Mouse (Mus musculus) liver, embryonic 15.5 days (tissue): Measurements from ENCODE around the gene Zdhhc14. TPM values are rescaled to one million over a fixed set of nuclear protein-coding genes. Genes with fewer than 3 reads are reported as not detected.

ENCODE experiments used
- ATAC-seq: fragments of 200-750 bp; cut with Nextera tagmentation; 2 replicates; pipeline ENCODE4 v1.8.0; 2017; ENCODE audit warnings: moderate number of reproducible peaks, mild to moderate bottlenecking, moderate library complexity; ENCODE audit not compliant: insufficient read depth
- H3K27ac ChIP-seq: fragments of 300-500 bp; sonication (generic); replicated peaks from 2 replicates; pipeline ENCODE4 v1.5.1; 2015; ENCODE audit warnings: mild to moderate bottlenecking, inconsistent platforms
- H3K27me3 ChIP-seq: fragments of 300-500 bp; sonication (generic); 2 replicates; pipeline ENCODE4 v1.6.1; 2015; ENCODE audit warnings: mild to moderate bottlenecking, inconsistent platforms
- H3K36me3 ChIP-seq: fragments of 300-500 bp; sonication (generic); replicated peaks from 2 replicates; pipeline ENCODE4 v1.6.1; 2015; ENCODE audit warnings: moderate library complexity, mild to moderate bottlenecking, inconsistent platforms
- H3K4me1 ChIP-seq: fragments of 300-500 bp; sonication (generic); replicated peaks from 2 replicates; pipeline ENCODE4 v1.6.1; 2015; ENCODE audit warnings: inconsistent platforms
- H3K4me2 ChIP-seq: fragments of 300-500 bp; sonication (generic); 2 replicates; pipeline ENCODE4 v1.6.1; 2015; ENCODE audit warnings: moderate library complexity, mild to moderate bottlenecking, inconsistent platforms
- H3K4me3 ChIP-seq: fragments of 300-500 bp; sonication (generic); replicated peaks from 2 replicates; pipeline ENCODE4 v1.5.1; 2015; ENCODE audit warnings: mild to moderate bottlenecking, inconsistent platforms
- H3K9ac ChIP-seq: fragments of 300-500 bp; sonication (generic); 2 replicates; pipeline ENCODE4 v1.6.1; 2015; ENCODE audit warnings: moderate library complexity, mild to moderate bottlenecking, inconsistent platforms
- H3K9me3 ChIP-seq: fragments of 300-500 bp; sonication (generic); replicated peaks from 2 replicates; pipeline ENCODE4 v1.6.1; 2016; ENCODE audit warnings: inconsistent platforms
- WGBS: fragments of 180-500 bp; shearing (Covaris S2); methylation state at CpG from one replicate; pipeline ENCODE4 v1.1.7; 2015; ENCODE audit warnings: mixed read lengths; ENCODE audit not compliant: insufficient replicate concordance; 5-methylcytosine and 5-hydroxymethylcytosine counted together
- polyA plus RNA-seq: library from polyadenylated mRNA; unstranded; fragments of >200 nt; fragmentation: Nextera tagmentation; extraction: Ambion mirVana; gene quantifications from 2 replicates; pipeline ENCODE4 v1.2.1, GENCODE M21; 2015

The Zdhhc14 gene
- polyA plus RNA-seq: 6.9 and 8.8 TPM in 2 replicates

- WGBS: under 1% methylated on average over 70 of the region's 70 CpGs
- Histone ChIP-seq H3K4me2 (peak within 1 kb of the TSS; percentile 97), H3K36me3 (peaks cover 17% of the 10 kb centered on the region), H3K9ac (peak within 1 kb of the TSS; percentile 95), H3K27ac (peak within 1 kb of the TSS; percentile 99), H3K9me3 (no peaks in the 10 kb centered on the region), H3K4me1 (peaks cover 45% of the 10 kb centered on the region), H3K4me3 (peak within 1 kb of the TSS; percentile 87), H3K27me3 (peaks cover 5% of the 10 kb centered on the region; the same call in 1 of the 2 replicates)
- peak; percentile 91 for ATAC-seq
Observed at GRCm38 (mm10) chr17:5491801-5492745, at the start of gene Zdhhc14. Gene Zdhhc14, plus strand, starts transcription at chr17:5492557.

GRCm38 (mm10) chr17:5443260-5443659 is 49.1 kb upstream of the Zdhhc14 start:
- no peak overlapping the region for H3K4me2 ChIP-seq
- peaks cover 21% of the 10 kb centered on the region for H3K4me1 ChIP-seq
- no peaks in the 10 kb centered on the region for H3K36me3 ChIP-seq
- 49% methylated on average over 3 of the region's 3 CpGs for WGBS
- no peak overlapping the region for H3K9ac ChIP-seq
- ATAC-seq: no peak
- H3K9me3 ChIP-seq: no peaks in the 10 kb centered on the region
- H3K27ac ChIP-seq: no peak overlapping the region
- H3K27me3 ChIP-seq: peaks cover 27% of the 10 kb centered on the region
- no peak overlapping the region for H3K4me3 ChIP-seq

GRCm38 (mm10) chr17:5443751-5444150 is 48.6 kb upstream of the Zdhhc14 start:
- Histone ChIP-seq H3K9me3 (no peaks in the 10 kb centered on the region), H3K27ac (no peak overlapping the region), H3K9ac (no peak overlapping the region), H3K4me2 (no peak overlapping the region), H3K36me3 (no peaks in the 10 kb centered on the region), H3K4me1 (peaks cover 19% of the 10 kb centered on the region), H3K4me3 (no peak overlapping the region), H3K27me3 (peaks cover 32% of the 10 kb centered on the region)
- WGBS: 55% methylated on average over 5 of the region's 5 CpGs
- no peak for ATAC-seq

GRCm38 (mm10) chr17:5453657-5454056 is 38.7 kb upstream of the Zdhhc14 start:
- peaks cover 43% of the 10 kb centered on the region for H3K27me3 ChIP-seq
- no peaks in the 10 kb centered on the region for H3K9me3 ChIP-seq
- H3K4me3 ChIP-seq: no peak overlapping the region
- H3K36me3 ChIP-seq: no peaks in the 10 kb centered on the region
- no peaks in the 10 kb centered on the region for H3K4me1 ChIP-seq
- no peak overlapping the region for H3K9ac ChIP-seq
- H3K27ac ChIP-seq: no peak overlapping the region
- 57% methylated on average over 4 of the region's 4 CpGs for WGBS
- H3K4me2 ChIP-seq: no peak overlapping the region
- no peak for ATAC-seq

GRCm38 (mm10) chr17:5463912-5464311 is 28.4 kb upstream of the Zdhhc14 start:
- ATAC-seq: no peak

GRCm38 (mm10) chr17:5466736-5467135 is 25.6 kb upstream of the Zdhhc14 start:
- no peak overlapping the region for H3K4me3 ChIP-seq
- H3K9me3 ChIP-seq: no peaks in the 10 kb centered on the region
- no peaks in the 10 kb centered on the region for H3K36me3 ChIP-seq
- 69% methylated on average over 8 of the region's 8 CpGs for WGBS
- H3K4me2 ChIP-seq: no peak overlapping the region
- no peak overlapping the region for H3K27ac ChIP-seq
- peaks cover 15% of the 10 kb centered on the region for H3K27me3 ChIP-seq
- no peak overlapping the region for H3K9ac ChIP-seq
- H3K4me1 ChIP-seq: no peaks in the 10 kb centered on the region
- ATAC-seq: no peak

More at GRCm38 (mm10) chr17:5463912-5464311, 28.4 kb upstream of the Zdhhc14 start:
- 80% methylated on average over 2 of the region's 2 CpGs for WGBS
- no peak overlapping the region for H3K4me3 ChIP-seq
- peaks cover 26% of the 10 kb centered on the region for H3K27me3 ChIP-seq
- no peak overlapping the region for H3K27ac ChIP-seq
- H3K9ac ChIP-seq: no peak overlapping the region
- no peaks in the 10 kb centered on the region for H3K36me3 ChIP-seq
- H3K4me1 ChIP-seq: no peaks in the 10 kb centered on the region
- H3K4me2 ChIP-seq: no peak overlapping the region
- H3K9me3 ChIP-seq: no peaks in the 10 kb centered on the region

GRCm38 (mm10) chr17:5467177-5467576 is 25.2 kb upstream of the Zdhhc14 start:
- H3K9ac ChIP-seq: no peak overlapping the region
- no peak overlapping the region for H3K4me3 ChIP-seq
- H3K4me1 ChIP-seq: no peaks in the 10 kb centered on the region
- no peak overlapping the region for H3K27ac ChIP-seq
- H3K9me3 ChIP-seq: no peaks in the 10 kb centered on the region
- 40% methylated on average over 4 of the region's 4 CpGs for WGBS
- H3K36me3 ChIP-seq: no peaks in the 10 kb centered on the region
- no peak overlapping the region for H3K4me2 ChIP-seq
- H3K27me3 ChIP-seq: peaks cover 15% of the 10 kb centered on the region
- no peak for ATAC-seq

- Histone ChIP-seq H3K9me3 (no peaks in the 10 kb centered on the region), H3K27me3 (peaks cover 11% of the 10 kb centered on the region), H3K27ac (no peak overlapping the region), H3K4me2 (no peak overlapping the region), H3K4me3 (no peak overlapping the region), H3K36me3 (no peaks in the 10 kb centered on the region), H3K4me1 (peaks cover 7% of the 10 kb centered on the region; the same call in 1 of the 2 replicates), H3K9ac (no peak overlapping the region)
- WGBS: 27% methylated on average over 3 of the region's 3 CpGs
- ATAC-seq: peak; percentile 42; the same call in 1 of the 2 replicates
Observed at GRCm38 (mm10) chr17:5472268-5472667, 20.1 kb upstream of the Zdhhc14 start.

- Histone ChIP-seq H3K4me3 (no peak overlapping the region), H3K27ac (no peak overlapping the region), H3K36me3 (no peaks in the 10 kb centered on the region), H3K9me3 (no peaks in the 10 kb centered on the region), H3K27me3 (peaks cover 11% of the 10 kb centered on the region), H3K9ac (no peak overlapping the region), H3K4me2 (no peak overlapping the region), H3K4me1 (peaks cover 7% of the 10 kb centered on the region; the same call in 1 of the 2 replicates)
- ATAC-seq: no peak
- 37% methylated on average over 14 of the region's 14 CpGs for WGBS
Observed at GRCm38 (mm10) chr17:5475960-5476725, 16.2 kb upstream of the Zdhhc14 start.

- no peak overlapping the region for H3K27ac ChIP-seq
- H3K4me2 ChIP-seq: no peak overlapping the region
- no peak for ATAC-seq
- no peaks in the 10 kb centered on the region for H3K9me3 ChIP-seq
- no peak overlapping the region for H3K9ac ChIP-seq
- no peak overlapping the region for H3K4me3 ChIP-seq
- peaks cover 4% of the 10 kb centered on the region for H3K27me3 ChIP-seq
- no peaks in the 10 kb centered on the region for H3K36me3 ChIP-seq
- 64% methylated on average over 4 of the region's 4 CpGs for WGBS
- peaks cover 32% of the 10 kb centered on the region for H3K4me1 ChIP-seq
Observed at GRCm38 (mm10) chr17:5483456-5483855, 8.9 kb upstream of the Zdhhc14 start.

GRCm38 (mm10) chr17:5484663-5485062 is 7.7 kb upstream of the Zdhhc14 start:
- Histone ChIP-seq H3K9me3 (no peaks in the 10 kb centered on the region), H3K27me3 (peaks cover 4% of the 10 kb centered on the region), H3K27ac (peak overlapping the region; percentile 56; the same call in 1 of the 2 replicates), H3K9ac (no peak overlapping the region), H3K4me1 (peaks cover 32% of the 10 kb centered on the region), H3K4me2 (peak overlapping the region; percentile 16; the same call in 1 of the 2 replicates), H3K4me3 (no peak overlapping the region), H3K36me3 (no peaks in the 10 kb centered on the region)
- ATAC-seq: peak; percentile 97
- whole genome bisulfite sequencing: 66% methylated on average over 1 of the region's 1 CpGs
